ENCODE assay signal across 23 mouse cellular contexts in genomic region chr3:153105591-153105990, GRCm38 (mm10).
A peak's percentile ranks its signal among the peaks of the same experiment; 100 is the strongest.
DNase-seq lines count a peak whose midpoint lies in the region; ATAC-seq and TF ChIP-seq lines count a peak whose summit lies in the region.
"Had no signal": no experiment of that assay in that cellular context is flagged by ENCODE, and none has a peak within 500 bp of the region (broad histone marks: within the 10 kb centered on the region; RNA-seq: fewer than 3 reads in every experiment).

No protein-coding gene starts in this region.

- H3K36me3 ChIP-seq in hindbrain, postnatal 0 days (ENCODE audit: insufficient read depth, low read length), result no peaks in the 10 kb centered on the region
- H3K36me3 ChIP-seq in hindbrain, embryonic 14.5 days (replicated peaks; ENCODE audit: control insufficient read depth, insufficient read depth), result no peaks in the 10 kb centered on the region
- H3K36me3 ChIP-seq: G1E; heart, embryonic 10.5 days; hindbrain, embryonic 15.5 days; limb, embryonic 10.5 days; midbrain, embryonic 10.5 days had no signal

- TF ChIP-seq CTCF in hindbrain, postnatal 0 days (IDR thresholded peaks at IDR 0.05; ENCODE audit: low read depth), result no peak
- TF ChIP-seq CTCF in gastrocnemius, adult 2 months (IDR thresholded peaks at IDR 0.05), result no peak

- intact Hi-C loops in gastrocnemius, adult 2 months (cut with DNase I), result no loop called here
- intact Hi-C loops in heart, postnatal 14 days (cut with DNase I), result no loop called here

- no peaks in the 10 kb centered on the region for H3K9me3 ChIP-seq in hindbrain, postnatal 0 days (ENCODE audit: low read length)
- H3K9me3 ChIP-seq in hindbrain, embryonic 14.5 days (ENCODE audit: control insufficient read depth, low read length), result no peaks in the 10 kb centered on the region
- H3K9me3 ChIP-seq: heart, embryonic 10.5 days; hindbrain, embryonic 15.5 days; limb, embryonic 10.5 days; midbrain, embryonic 10.5 days had no signal

- ATAC-seq in hindbrain, postnatal 0 days, result 0 out of 2 replicates have a peak, but pooled peaks have one; percentile 58
- no peak for ATAC-seq in hindbrain, embryonic 14.5 days (ENCODE audit: low FRiP score)
- ATAC-seq: CD4-positive, CD25-positive, alpha-beta regulatory T cell, adult 4 months had no signal

- no peak overlapping the region for H3K27ac ChIP-seq in hindbrain, postnatal 0 days
- H3K27ac ChIP-seq in hindbrain, embryonic 14.5 days, result no peak overlapping the region
- no peak overlapping the region for H3K27ac ChIP-seq in gastrocnemius, adult 2 months
- H3K27ac ChIP-seq: heart, embryonic 10.5 days; hindbrain, embryonic 15.5 days; limb, embryonic 10.5 days; midbrain, embryonic 10.5 days; stomach, postnatal 0 days had no signal

- DNase-seq in cerebellum, postnatal 10 days, result peak; percentile 31 to 58
- no peak for DNase-seq in cerebellum, adult 11 months
- DNase-seq in hindbrain, postnatal 0 days (ENCODE audit: low spot score), result no peak
- DNase-seq in hindbrain, embryonic 14.5 days (ENCODE audit: low spot score), result no peak
- DNase-seq in right cerebral cortex, adult 18-20 months, result peak; percentile 30
- no peak for DNase-seq in right cerebral cortex, adult 2 months (ENCODE audit: low spot score in 2 of 2)
- no peak for DNase-seq in gastrocnemius, adult 2 months
- DNase-seq in heart, postnatal 14 days, result no peak
- DNase-seq: cerebellum, postnatal 36 days; heart, postnatal 10 days; kidney, adult 18-20 months; kidney, postnatal 14 days; lung, adult 2 months; lung, postnatal 4 days; thymus, postnatal 36 days had no signal

- H3K27me3 ChIP-seq in hindbrain, postnatal 0 days (ENCODE audit: insufficient read depth, low read length), result no peaks in the 10 kb centered on the region
- H3K27me3 ChIP-seq in hindbrain, embryonic 14.5 days (ENCODE audit: control insufficient read depth, insufficient read depth, low read length), result no peaks in the 10 kb centered on the region
- H3K27me3 ChIP-seq: hindbrain, embryonic 15.5 days had no signal

- no peak overlapping the region for H3K9ac ChIP-seq in hindbrain, postnatal 0 days (replicated peaks; ENCODE audit: low read length)
- H3K9ac ChIP-seq in hindbrain, embryonic 14.5 days, result no peak overlapping the region
- H3K9ac ChIP-seq: hindbrain, embryonic 15.5 days had no signal

- H3K4me2 ChIP-seq in hindbrain, postnatal 0 days (ENCODE audit: low read depth, low read length), result no peak overlapping the region
- H3K4me2 ChIP-seq in hindbrain, embryonic 14.5 days (replicated peaks), result no peak overlapping the region
- H3K4me2 ChIP-seq: hindbrain, embryonic 15.5 days; liver, embryonic 11.5 days had no signal

- H3K4me3 ChIP-seq in hindbrain, postnatal 0 days (ENCODE audit: low read length), result no peak overlapping the region
- H3K4me3 ChIP-seq in hindbrain, embryonic 14.5 days (replicated peaks; ENCODE audit: low read length), result no peak overlapping the region
- H3K4me3 ChIP-seq in gastrocnemius, adult 2 months, result no peak overlapping the region
- H3K4me3 ChIP-seq: heart, embryonic 10.5 days; hindbrain, embryonic 15.5 days; limb, embryonic 10.5 days; midbrain, embryonic 10.5 days had no signal

- WGBS in hindbrain, postnatal 0 days, result 54% methylated on average over 5 of the region's 5 CpGs
- 87% methylated on average over 5 of the region's 5 CpGs for WGBS in hindbrain, embryonic 14.5 days

- no peaks in the 10 kb centered on the region for H3K4me1 ChIP-seq in hindbrain, postnatal 0 days (ENCODE audit: insufficient read depth, low read length)
- no peaks in the 10 kb centered on the region for H3K4me1 ChIP-seq in hindbrain, embryonic 14.5 days (replicated peaks; ENCODE audit: control insufficient read depth, insufficient read depth, low read length)
- H3K4me1 ChIP-seq: heart, embryonic 10.5 days; hindbrain, embryonic 15.5 days; limb, embryonic 10.5 days; midbrain, embryonic 10.5 days had no signal

Comparison
In these comparisons a context has a peak if more than half of its experiments do, and no peak if none do; other contexts are left out.
1. DNase-seq: peak in cerebellum, postnatal 10 days (2 of 2) and right cerebral cortex, adult 18-20 months (single experiment); none in cerebellum, adult 11 months (single experiment), hindbrain, postnatal 0 days (single experiment), hindbrain, embryonic 14.5 days (single experiment), right cerebral cortex, adult 2 months (0 of 2), gastrocnemius, adult 2 months (single experiment) and heart, postnatal 14 days (0 of 2).